Mouse (Mus musculus) brain, embryonic 14.5 days (tissue): Measurements from ENCODE around the gene Fbxl17. TPM values are rescaled to one million over a fixed set of nuclear protein-coding genes. Genes with fewer than 3 reads are reported as not detected.

ENCODE experiments used
- DNase-seq: peaks from one replicate; pipeline ENCODE4 v3.0.0-alpha.2; 2011; ENCODE audit warnings: low read depth
- CTCF ChIP-seq: fragments of 200-500 bp; IDR thresholded peaks from 2 replicates; pipeline ENCODE4 v1.5.1; 2012; ENCODE audit warnings: inconsistent platforms, mild to moderate bottlenecking, moderate library complexity, borderline replicate concordance; ENCODE audit not compliant: insufficient read depth, insufficient read length; ENCODE audit errors: extremely low read depth
- POLR2A ChIP-seq: fragments of 200-500 bp; IDR thresholded peaks from 2 replicates; pipeline ENCODE4 v1.6.1; 2012; ENCODE audit warnings: mild to moderate bottlenecking, inconsistent platforms, borderline replicate concordance; ENCODE audit not compliant: poor library complexity, insufficient read depth, insufficient read length, severe bottlenecking; ENCODE audit errors: extremely low read depth
- polyA plus RNA-seq: library from polyadenylated mRNA; depleted of rRNA; stranded (reverse); fragments of >200 nt; gene quantifications from 2 replicates; pipeline ENCODE4 v1.2.3, GENCODE M21; 2012

The Fbxl17 gene
- polyA plus RNA-seq, 1 experiment, result 30.9 TPM

GRCm38 (mm10) chr17:63246144-63246619 lies 253.6 kb downstream of the Fbxl17 start:
- TF ChIP-seq CTCF (no peak), POLR2A (no peak)
- no peak for DNase-seq

GRCm38 (mm10) chr17:63245472-63245871 lies 254.3 kb downstream of the Fbxl17 start:
- TF ChIP-seq POLR2A, result no peak
- no peak for TF ChIP-seq CTCF

GRCm38 (mm10) chr17:63242761-63243160 lies 257.1 kb downstream of the Fbxl17 start:
- no peak for DNase-seq
- no peak for TF ChIP-seq POLR2A

More at GRCm38 (mm10) chr17:63245472-63245871, 254.3 kb downstream of the Fbxl17 start:
- DNase-seq, result no peak

GRCm38 (mm10) chr17:63240731-63241106 lies 259.1 kb downstream of the Fbxl17 start:
- TF ChIP-seq POLR2A (no peak), CTCF (no peak)
- DNase-seq, result no peak

GRCm38 (mm10) chr17:63240021-63240730 lies 259.6 kb downstream of the Fbxl17 start:
- no peak for DNase-seq
- TF ChIP-seq CTCF (no peak), POLR2A (no peak)

- DNase-seq, result no peak
- TF ChIP-seq CTCF (no peak), POLR2A (no peak)
Observed at GRCm38 (mm10) chr17:63236846-63237245, 263.0 kb downstream of the Fbxl17 start.

- no peak for TF ChIP-seq POLR2A
- no peak for TF ChIP-seq CTCF
- DNase-seq, result no peak
Observed at GRCm38 (mm10) chr17:63236221-63236620, 263.6 kb downstream of the Fbxl17 start.

- DNase-seq, result no peak
- TF ChIP-seq CTCF (no peak), POLR2A (no peak)
Observed at GRCm38 (mm10) chr17:63235821-63236220, 264.0 kb downstream of the Fbxl17 start.

GRCm38 (mm10) chr17:63229111-63229510 lies 270.7 kb downstream of the Fbxl17 start:
- DNase-seq, result peak; percentile 77
- TF ChIP-seq CTCF (no peak), POLR2A (no peak)

GRCm38 (mm10) chr17:63226380-63226779 lies 273.4 kb downstream of the Fbxl17 start:
- DNase-seq, result no peak
- no peak for TF ChIP-seq POLR2A
- no peak for TF ChIP-seq CTCF

GRCm38 (mm10) chr17:63225959-63226358 lies 273.9 kb downstream of the Fbxl17 start:
- TF ChIP-seq POLR2A (no peak), CTCF (no peak)

GRCm38 (mm10) chr17:63223675-63224074 lies 276.1 kb downstream of the Fbxl17 start:
- no peak for DNase-seq
- TF ChIP-seq POLR2A, result no peak
- TF ChIP-seq CTCF, result no peak

More at GRCm38 (mm10) chr17:63225959-63226358, 273.9 kb downstream of the Fbxl17 start:
- DNase-seq, result no peak
